Mouse (Mus musculus): ENCODE results near the gene 5830473C10Rik. TPM values are rescaled to one million over a fixed set of nuclear protein-coding genes. Genes with fewer than 3 reads are reported as not detected.

5830473C10Rik gene
- 0.12 and 0.14 TPM in 2 replicates for polyA plus RNA-seq (2015; fragmentation: Nextera tagmentation; extraction: Ambion mirVana)

- Histone ChIP-seq H3K4me2 (ENCODE audit: low read depth, low read length) (no peak within 1 kb of the TSS), H3K4me1 (ENCODE audit: control insufficient read depth, insufficient read depth, low read length) (no peaks in the 10 kb centered on the region), H3K9me3 (replicated peaks; ENCODE audit: control insufficient read depth, low read length) (no peaks in the 10 kb centered on the region), H3K27ac (ENCODE audit: low read length) (no peak within 1 kb of the TSS), H3K36me3 (ENCODE audit: control insufficient read depth, insufficient read depth, low read length) (no peaks in the 10 kb centered on the region), H3K27me3 (ENCODE audit: control insufficient read depth, insufficient read depth, low read length) (no peaks in the 10 kb centered on the region), H3K9ac (ENCODE audit: low read length) (no peak within 1 kb of the TSS), H3K4me3 (replicated peaks; ENCODE audit: low read length) (no peak within 1 kb of the TSS)
- no peak for ATAC-seq (ENCODE audit: insufficient read depth, low FRiP score)
- 80% methylated on average over 6 of the region's 6 CpGs for WGBS
Observed at GRCm38 (mm10) chr5:90560743-90561142, at the start of gene 5830473C10Rik. Gene 5830473C10Rik, plus strand, starts transcription at chr5:90561107.

GRCm38 (mm10) chr5:90512288-90512955, 48.5 kb upstream of the 5830473C10Rik start:
- no peaks in the 10 kb centered on the region for H3K36me3 ChIP-seq (ENCODE audit: control insufficient read depth, insufficient read depth, low read length)
- H3K27ac ChIP-seq (ENCODE audit: low read length) = no peak overlapping the region
- ATAC-seq (ENCODE audit: insufficient read depth, low FRiP score) = no peak
- H3K27me3 ChIP-seq (ENCODE audit: control insufficient read depth, insufficient read depth, low read length) = no peaks in the 10 kb centered on the region
- no peak overlapping the region for H3K4me2 ChIP-seq (ENCODE audit: low read depth, low read length)
- no peak overlapping the region for H3K9ac ChIP-seq (ENCODE audit: low read length)
- H3K9me3 ChIP-seq (replicated peaks; ENCODE audit: control insufficient read depth, low read length) = no peaks in the 10 kb centered on the region
- H3K4me1 ChIP-seq (ENCODE audit: control insufficient read depth, insufficient read depth, low read length) = no peaks in the 10 kb centered on the region
- 73% methylated on average over 6 of the region's 6 CpGs for WGBS
- H3K4me3 ChIP-seq (replicated peaks; ENCODE audit: low read length) = no peak overlapping the region

GRCm38 (mm10) chr5:90515561-90515960, 45.3 kb upstream of the 5830473C10Rik start:
- no peak overlapping the region for H3K4me3 ChIP-seq (replicated peaks; ENCODE audit: low read length)
- no peak overlapping the region for H3K27ac ChIP-seq (ENCODE audit: low read length)
- 86% methylated on average over 6 of the region's 6 CpGs for WGBS
- no peak for ATAC-seq (ENCODE audit: insufficient read depth, low FRiP score)
- no peaks in the 10 kb centered on the region for H3K36me3 ChIP-seq (ENCODE audit: control insufficient read depth, insufficient read depth, low read length)
- H3K4me2 ChIP-seq (ENCODE audit: low read depth, low read length) = no peak overlapping the region
- no peaks in the 10 kb centered on the region for H3K4me1 ChIP-seq (ENCODE audit: control insufficient read depth, insufficient read depth, low read length)
- no peaks in the 10 kb centered on the region for H3K9me3 ChIP-seq (replicated peaks; ENCODE audit: control insufficient read depth, low read length)
- H3K27me3 ChIP-seq (ENCODE audit: control insufficient read depth, insufficient read depth, low read length) = no peaks in the 10 kb centered on the region
- H3K9ac ChIP-seq (ENCODE audit: low read length) = no peak overlapping the region

- WGBS = 43% methylated on average over 6 of the region's 6 CpGs
- H3K27ac ChIP-seq (ENCODE audit: low read length) = peak within 1 kb of the TSS; percentile 69
- H3K9me3 ChIP-seq (replicated peaks; ENCODE audit: control insufficient read depth, low read length) = no peaks in the 10 kb centered on the region
- H3K9ac ChIP-seq (ENCODE audit: low read length) = no peak within 1 kb of the TSS
- H3K27me3 ChIP-seq (ENCODE audit: control insufficient read depth, insufficient read depth, low read length) = no peaks in the 10 kb centered on the region
- H3K4me2 ChIP-seq (ENCODE audit: low read depth, low read length) = peak within 1 kb of the TSS; percentile 29; the same call in 1 of the 2 replicates
- no peaks in the 10 kb centered on the region for H3K36me3 ChIP-seq (ENCODE audit: control insufficient read depth, insufficient read depth, low read length)
- no peak within 1 kb of the TSS for H3K4me3 ChIP-seq (replicated peaks; ENCODE audit: low read length)
- no peak for ATAC-seq (ENCODE audit: insufficient read depth, low FRiP score)
- no peaks in the 10 kb centered on the region for H3K4me1 ChIP-seq (ENCODE audit: control insufficient read depth, insufficient read depth, low read length)
Observed at GRCm38 (mm10) chr5:90518356-90519100, 42.4 kb upstream of the 5830473C10Rik start, which contains the start of gene Afm. Gene Afm, plus strand, starts transcription at chr5:90518932.

GRCm38 (mm10) chr5:90551191-90551590, 9.7 kb upstream of the 5830473C10Rik start:
- Histone ChIP-seq H3K4me2 (ENCODE audit: low read depth, low read length) (no peak overlapping the region), H3K4me1 (ENCODE audit: control insufficient read depth, insufficient read depth, low read length) (no peaks in the 10 kb centered on the region), H3K9ac (ENCODE audit: low read length) (no peak overlapping the region), H3K4me3 (replicated peaks; ENCODE audit: low read length) (no peak overlapping the region), H3K9me3 (replicated peaks; ENCODE audit: control insufficient read depth, low read length) (no peaks in the 10 kb centered on the region), H3K27ac (ENCODE audit: low read length) (no peak overlapping the region), H3K27me3 (ENCODE audit: control insufficient read depth, insufficient read depth, low read length) (no peaks in the 10 kb centered on the region), H3K36me3 (ENCODE audit: control insufficient read depth, insufficient read depth, low read length) (no peaks in the 10 kb centered on the region)
- ATAC-seq (ENCODE audit: insufficient read depth, low FRiP score) = no peak
- 81% methylated on average over 8 of the region's 8 CpGs for WGBS

GRCm38 (mm10) chr5:90556052-90556451, 4.9 kb upstream of the 5830473C10Rik start:
- no peaks in the 10 kb centered on the region for H3K4me1 ChIP-seq (ENCODE audit: control insufficient read depth, insufficient read depth, low read length)
- WGBS = 66% methylated on average over 3 of the region's 3 CpGs
- no peak for ATAC-seq (ENCODE audit: insufficient read depth, low FRiP score)
- H3K27ac ChIP-seq (ENCODE audit: low read length) = no peak overlapping the region
- H3K36me3 ChIP-seq (ENCODE audit: control insufficient read depth, insufficient read depth, low read length) = no peaks in the 10 kb centered on the region
- H3K4me2 ChIP-seq (ENCODE audit: low read depth, low read length) = no peak overlapping the region
- H3K9ac ChIP-seq (ENCODE audit: low read length) = no peak overlapping the region
- H3K27me3 ChIP-seq (ENCODE audit: control insufficient read depth, insufficient read depth, low read length) = no peaks in the 10 kb centered on the region
- no peak overlapping the region for H3K4me3 ChIP-seq (replicated peaks; ENCODE audit: low read length)
- H3K9me3 ChIP-seq (replicated peaks; ENCODE audit: control insufficient read depth, low read length) = no peaks in the 10 kb centered on the region

- Histone ChIP-seq H3K4me2 (ENCODE audit: low read depth, low read length) (no peak overlapping the region), H3K27ac (ENCODE audit: low read length) (no peak overlapping the region), H3K9ac (ENCODE audit: low read length) (no peak overlapping the region), H3K4me1 (ENCODE audit: control insufficient read depth, insufficient read depth, low read length) (no peaks in the 10 kb centered on the region), H3K9me3 (replicated peaks; ENCODE audit: control insufficient read depth, low read length) (no peaks in the 10 kb centered on the region), H3K36me3 (ENCODE audit: control insufficient read depth, insufficient read depth, low read length) (no peaks in the 10 kb centered on the region), H3K4me3 (replicated peaks; ENCODE audit: low read length) (no peak overlapping the region), H3K27me3 (ENCODE audit: control insufficient read depth, insufficient read depth, low read length) (no peaks in the 10 kb centered on the region)
- WGBS = 91% methylated on average over 11 of the region's 11 CpGs
- ATAC-seq (ENCODE audit: insufficient read depth, low FRiP score) = no peak
Observed at GRCm38 (mm10) chr5:90561721-90562275, 891 bp downstream of the 5830473C10Rik start.

GRCm38 (mm10) chr5:90562880-90563279, 2.0 kb downstream of the 5830473C10Rik start:
- 81% methylated on average over 4 of the region's 4 CpGs for WGBS
- no peak for ATAC-seq (ENCODE audit: insufficient read depth, low FRiP score)

GRCm38 (mm10) chr5:90564161-90564560, 3.3 kb downstream of the 5830473C10Rik start:
- 82% methylated on average over 4 of the region's 4 CpGs for WGBS
- no peak for ATAC-seq (ENCODE audit: insufficient read depth, low FRiP score)
- no peaks in the 10 kb centered on the region for H3K27me3 ChIP-seq (ENCODE audit: control insufficient read depth, insufficient read depth, low read length)
- H3K4me3 ChIP-seq (replicated peaks; ENCODE audit: low read length) = no peak overlapping the region
- H3K4me2 ChIP-seq (ENCODE audit: low read depth, low read length) = no peak overlapping the region
- H3K4me1 ChIP-seq (ENCODE audit: control insufficient read depth, insufficient read depth, low read length) = peaks cover 8% of the 10 kb centered on the region; the same call in 1 of the 2 replicates
- H3K9me3 ChIP-seq (replicated peaks; ENCODE audit: control insufficient read depth, low read length) = no peaks in the 10 kb centered on the region
- H3K36me3 ChIP-seq (ENCODE audit: control insufficient read depth, insufficient read depth, low read length) = no peaks in the 10 kb centered on the region
- H3K27ac ChIP-seq (ENCODE audit: low read length) = no peak overlapping the region
- H3K9ac ChIP-seq (ENCODE audit: low read length) = no peak overlapping the region

More at GRCm38 (mm10) chr5:90562880-90563279, 2.0 kb downstream of the 5830473C10Rik start:
- Histone ChIP-seq H3K36me3 (ENCODE audit: control insufficient read depth, insufficient read depth, low read length) (no peaks in the 10 kb centered on the region), H3K4me2 (ENCODE audit: low read depth, low read length) (no peak overlapping the region), H3K9me3 (replicated peaks; ENCODE audit: control insufficient read depth, low read length) (no peaks in the 10 kb centered on the region), H3K27me3 (ENCODE audit: control insufficient read depth, insufficient read depth, low read length) (no peaks in the 10 kb centered on the region), H3K4me1 (ENCODE audit: control insufficient read depth, insufficient read depth, low read length) (no peaks in the 10 kb centered on the region), H3K27ac (ENCODE audit: low read length) (no peak overlapping the region), H3K4me3 (replicated peaks; ENCODE audit: low read length) (no peak overlapping the region), H3K9ac (ENCODE audit: low read length) (no peak overlapping the region)

All from stomach, embryonic 16.5 days (tissue).